Mouse (Mus musculus) retina, embryonic 14.5 days (tissue): ENCODE data around the gene Top3a.

Source experiments
- DNase-seq: peaks from one replicate; pipeline ENCODE4 v3.0.0-alpha.2; 2015; ENCODE audit warnings: low spot score

Gene Top3a

DNA sequence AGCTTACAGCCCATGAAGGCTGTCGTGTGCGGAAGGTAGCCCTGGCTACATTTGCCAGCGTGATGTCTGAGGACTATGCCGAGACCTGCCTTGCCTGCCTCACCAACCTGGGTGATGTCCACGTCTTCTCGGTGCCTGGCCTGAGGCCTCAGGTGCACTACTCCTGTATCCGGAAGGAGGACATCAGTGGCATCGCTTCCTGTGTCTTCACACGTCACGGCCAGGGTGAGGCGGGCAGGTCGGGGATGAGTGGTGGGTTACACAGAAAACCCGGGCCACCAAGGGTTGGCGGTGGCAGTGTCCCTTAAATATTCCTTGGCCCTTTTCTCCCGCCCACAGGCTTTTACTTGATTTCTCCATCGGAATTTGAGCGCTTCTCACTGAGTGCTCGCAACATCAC, 65.1 kb downstream of the Top3a start:
- DNase-seq, result no peak

GRCm38 (mm10) chr11:60711218-60711617, 65.9 kb downstream of the Top3a start:
- no peak for DNase-seq

GRCm38 (mm10) chr11:60709481-60710465, 67.4 kb downstream of the Top3a start:
- no peak for DNase-seq

GRCm38 (mm10) chr11:60708631-60709030, 68.5 kb downstream of the Top3a start:
- no peak for DNase-seq

- DNase-seq, result no peak
These were observed 69.5 kb downstream of the Top3a start for GRCm38 (mm10) chr11:60707672-60708071.

GRCm38 (mm10) chr11:60706696-60707480, 70.3 kb downstream of the Top3a start:
- DNase-seq, result no peak

DNA sequence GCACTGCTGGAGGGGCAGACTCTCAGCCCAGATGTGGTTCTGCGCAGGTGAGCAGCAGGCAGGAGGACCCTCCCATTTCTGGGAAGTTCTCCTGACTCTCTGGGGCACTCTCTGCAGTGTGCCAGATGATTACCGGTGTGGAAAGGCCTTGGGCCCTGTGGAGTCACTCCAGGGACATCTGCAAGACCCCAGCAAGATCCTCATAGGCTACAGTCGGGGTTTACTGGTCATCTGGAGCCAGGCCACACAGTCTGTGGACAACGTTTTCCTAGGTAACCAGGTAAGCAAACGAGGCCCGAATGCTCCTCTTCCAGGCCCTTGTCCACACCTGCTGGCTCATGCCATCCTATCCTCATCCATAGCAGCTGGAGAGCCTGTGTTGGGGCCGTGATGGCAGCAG, 71.1 kb downstream of the Top3a start:
- no peak for DNase-seq

DNA sequence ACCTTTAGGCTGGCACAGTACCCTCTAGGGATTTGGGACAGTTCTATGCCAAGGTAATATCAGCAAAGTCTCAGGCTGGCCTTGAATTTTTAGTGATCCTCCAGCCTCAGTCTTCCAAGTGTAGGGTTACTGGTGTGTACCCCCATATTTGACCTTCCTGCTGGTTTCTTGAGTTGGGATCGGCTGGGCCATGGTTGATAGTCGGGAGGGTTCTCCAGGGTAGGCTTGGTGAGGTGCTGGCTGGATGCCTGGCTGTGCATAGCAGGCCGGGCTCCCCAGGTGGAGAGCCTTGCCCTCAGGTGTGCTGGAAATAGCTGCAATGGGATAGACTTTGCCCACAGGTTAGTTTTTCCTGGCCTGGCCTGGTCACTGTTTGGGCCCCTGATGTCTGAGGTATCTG, 71.9 kb downstream of the Top3a start:
- no peak for DNase-seq

DNA sequence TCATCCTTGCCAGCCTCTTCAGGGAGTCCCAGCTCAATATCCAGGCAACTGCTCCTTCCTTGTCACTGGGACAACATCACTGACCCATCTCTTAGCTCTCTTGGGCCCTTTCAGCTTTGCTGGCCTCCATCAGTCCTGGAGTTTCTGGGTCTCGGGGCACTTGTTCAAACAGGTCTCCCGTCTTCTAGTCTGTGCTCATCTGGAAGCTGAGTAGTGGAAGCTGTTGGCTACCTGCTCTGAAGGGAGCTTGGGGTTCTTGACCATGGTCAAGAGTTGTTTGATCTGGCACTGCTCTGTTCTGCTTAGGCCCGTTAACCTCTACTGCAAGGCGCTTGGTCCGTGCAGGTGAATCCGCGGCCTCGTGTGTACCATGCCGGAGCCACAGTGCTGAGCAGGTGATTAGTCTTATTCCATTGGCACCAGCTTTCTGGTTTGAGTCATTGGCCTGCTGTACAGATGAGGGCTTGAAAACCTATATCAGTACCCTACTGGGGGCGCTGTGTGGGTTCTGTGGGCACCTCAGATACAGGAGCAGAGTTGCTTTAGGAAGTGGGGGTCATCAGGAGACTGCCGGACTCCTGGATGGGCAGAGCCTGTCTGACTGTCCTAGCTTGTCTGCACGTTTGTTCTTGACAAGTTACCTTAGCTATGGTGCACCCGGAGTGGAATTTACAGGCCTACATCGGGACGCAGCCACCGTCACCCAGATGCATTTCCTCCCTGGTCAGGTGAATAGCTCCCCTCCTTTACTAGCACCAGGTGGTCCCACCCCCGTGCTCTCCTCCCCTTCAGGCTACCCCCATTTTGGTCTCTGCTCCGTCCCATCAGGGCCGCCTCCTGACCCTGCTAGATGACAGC, 72.9 kb downstream of the Top3a start:
- no peak for DNase-seq

GRCm38 (mm10) chr11:60703131-60703530, 74.0 kb downstream of the Top3a start:
- peak; percentile 88 for DNase-seq

GRCm38 (mm10) chr11:60701611-60702010, 75.6 kb downstream of the Top3a start:
- no peak for DNase-seq

GRCm38 (mm10) chr11:60700320-60701185, 76.6 kb downstream of the Top3a start:
- peak; percentile 15 for DNase-seq

- peak; percentile 94 for DNase-seq
These were observed 77.6 kb downstream of the Top3a start, which contains the start of gene Llgl1 for GRCm38 (mm10) chr11:60699524-60700075. Gene Llgl1, plus strand, starts transcription at chr11:60699723.

DNA sequence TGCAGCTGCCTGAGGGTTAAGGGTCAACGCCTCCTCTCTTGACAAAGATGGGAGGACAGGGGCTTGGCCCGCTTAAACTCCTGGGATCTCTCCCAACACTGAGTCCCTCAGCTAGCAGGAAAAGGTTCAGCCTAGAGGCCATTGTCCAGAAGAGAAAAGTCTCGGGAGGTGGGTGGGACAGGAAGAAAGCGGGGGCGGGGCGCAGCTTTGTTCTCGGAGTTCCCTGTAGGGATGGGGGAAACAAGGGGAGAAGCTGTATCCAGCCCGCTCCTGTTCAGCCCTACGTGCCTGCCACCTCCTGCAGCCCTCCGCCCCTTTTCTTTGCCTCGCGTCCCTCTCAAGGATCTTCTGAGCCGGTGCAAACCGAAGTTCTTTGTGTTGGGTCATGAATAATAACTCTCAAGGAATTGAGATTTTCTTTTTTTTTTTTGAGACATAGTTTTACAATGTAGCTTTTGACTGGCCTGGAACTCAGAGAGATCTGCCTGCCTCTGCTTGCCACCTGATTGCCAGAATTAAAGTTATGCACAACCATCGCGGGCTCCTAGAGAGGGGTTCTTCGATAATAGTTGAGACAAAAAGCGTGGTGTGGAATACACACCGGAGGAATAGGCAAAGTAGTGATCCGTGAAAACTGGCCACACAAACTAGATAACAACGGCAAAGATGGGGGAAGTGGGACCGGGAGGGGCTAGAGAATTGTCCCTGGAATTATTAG, 78.2 kb downstream of the Top3a start:
- peak; percentile 81 for DNase-seq

DNA sequence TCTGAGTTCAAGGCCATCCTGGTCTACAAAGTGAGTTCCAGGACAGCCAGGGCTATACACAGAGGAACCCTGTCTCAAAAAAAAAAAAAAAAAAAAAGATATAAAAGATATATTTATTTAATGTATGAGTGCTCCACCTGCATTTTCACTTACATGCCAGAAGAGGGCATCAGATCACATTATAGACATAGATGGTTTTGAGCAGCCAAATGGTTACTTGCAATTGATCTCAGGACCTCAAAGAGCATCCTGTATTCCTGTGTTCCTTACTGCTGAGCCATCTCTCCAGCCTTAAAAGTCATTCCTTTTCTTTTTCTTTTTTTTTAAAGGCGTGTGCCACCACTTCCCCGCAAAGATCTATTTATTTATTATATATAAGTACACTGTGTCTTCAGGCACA, 79.6 kb downstream of the Top3a start:
- peak; percentile 72 for DNase-seq

DNA sequence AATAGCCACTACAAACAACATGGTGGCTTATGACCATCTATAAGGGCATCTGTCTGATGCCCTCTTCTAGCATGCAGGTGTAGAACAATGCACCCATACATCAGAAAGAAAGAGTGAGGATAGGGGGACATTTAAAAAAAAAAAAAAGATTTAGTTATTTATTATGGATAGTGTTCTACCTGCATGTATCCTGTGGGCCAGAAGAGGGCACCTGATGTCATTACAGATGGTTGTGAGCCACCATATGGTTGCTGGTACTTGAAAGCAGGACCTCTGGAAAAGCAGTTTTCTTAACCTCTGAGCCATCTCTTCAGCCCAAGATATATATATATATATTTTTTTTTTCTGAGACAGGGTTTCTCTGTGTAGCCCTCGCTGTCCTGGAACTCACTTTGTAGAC, 81.0 kb downstream of the Top3a start:
- no peak for DNase-seq
